Mouse (Mus musculus) megakaryocyte progenitor cell, adult 5-6 weeks (primary cell): Measurements from ENCODE around the gene Cnmd. TPM values are rescaled to one million over a fixed set of nuclear protein-coding genes. Genes with fewer than 3 reads are reported as not detected.

ENCODE experiments used
- ATAC-seq: replicated peaks from 2 replicates; pipeline ENCODE4 v1.8.0; 2016; ENCODE audit warnings: mild to moderate bottlenecking, moderate TSS enrichment, inconsistent platforms; ENCODE audit not compliant: poor library complexity
- total RNA-seq, 2 experiments: library from RNA; stranded (forward) in 1 of 2; stranded (reverse) in 1 of 2; fragments of 157-497, 149-512 nt in 1 of 2; fragments of 200-1000 nt in 1 of 2; gene quantifications; 2 replicates each; pipeline versions ENCODE4 v1.2.3 to v1.2.4; 2015 to 2017

Cnmd gene
- total RNA-seq, 2 experiments from 2014 or later, result 0.29 to 1.5 TPM

DNA sequence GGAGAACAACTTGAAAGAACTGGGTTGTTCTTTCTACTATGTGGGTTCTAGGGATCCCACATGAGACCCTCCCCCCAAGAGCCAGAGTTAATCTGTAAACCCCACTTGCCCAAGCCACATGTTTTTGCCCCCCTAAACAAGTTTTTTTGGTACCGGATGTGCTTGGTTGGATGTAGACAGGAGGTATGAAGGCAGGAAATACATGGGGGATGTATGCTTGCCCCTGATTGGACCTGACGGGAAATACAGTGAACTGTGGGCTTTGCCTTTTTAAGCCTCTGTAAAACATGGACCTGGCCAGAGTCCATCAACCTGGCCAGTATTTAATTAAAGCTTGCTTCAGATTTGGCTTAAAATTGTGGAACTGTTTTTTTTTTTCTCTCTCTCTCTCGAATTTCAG lies 12.3 kb downstream of the Cnmd start:
- ATAC-seq, result no peak

GRCm38 (mm10) chr14:79645378-79645777 lies 16.6 kb downstream of the Cnmd start:
- ATAC-seq, result no peak

- no peak for ATAC-seq
Measured at GRCm38 (mm10) chr14:79642063-79642462, 19.9 kb downstream of the Cnmd start.

DNA sequence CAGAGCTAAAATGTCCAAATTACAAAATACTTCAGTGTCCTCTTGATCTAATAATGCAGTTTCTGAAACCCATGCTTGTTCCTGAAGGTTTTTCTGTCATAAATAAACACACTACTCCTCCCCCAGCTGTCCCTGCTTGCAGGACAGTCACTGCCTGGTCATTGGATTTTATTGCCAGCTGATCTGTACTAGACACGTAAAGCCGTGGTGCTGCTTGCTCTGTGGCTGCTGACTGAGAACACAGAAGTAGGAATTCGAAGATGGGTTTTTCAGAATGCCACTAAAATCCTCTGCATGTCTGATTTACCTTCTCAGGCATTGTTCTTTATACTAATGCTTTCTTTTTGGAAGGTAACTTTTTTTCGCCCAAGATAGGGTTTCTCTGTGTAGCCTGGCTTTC lies 25.2 kb downstream of the Cnmd start:
- no peak for ATAC-seq

DNA sequence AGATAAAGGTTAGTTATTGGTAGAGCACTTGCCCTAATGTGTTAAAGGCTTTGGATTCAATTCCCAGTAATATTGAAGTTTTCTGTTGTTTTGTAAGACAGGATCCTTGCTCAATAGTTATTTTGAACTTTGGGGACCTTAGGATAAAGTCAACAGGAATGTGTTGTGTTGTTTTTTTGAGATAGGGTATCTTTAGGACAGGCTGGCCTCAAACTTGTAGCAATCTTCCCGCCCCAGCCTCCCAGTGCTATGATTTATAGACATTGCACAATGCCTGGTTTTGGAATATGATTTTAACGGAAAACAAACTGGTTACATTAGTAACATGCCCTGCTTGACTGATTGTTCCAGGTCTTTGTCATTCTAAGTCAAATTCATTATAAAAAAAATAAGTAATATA lies 28.8 kb downstream of the Cnmd start:
- ATAC-seq, result no peak

DNA sequence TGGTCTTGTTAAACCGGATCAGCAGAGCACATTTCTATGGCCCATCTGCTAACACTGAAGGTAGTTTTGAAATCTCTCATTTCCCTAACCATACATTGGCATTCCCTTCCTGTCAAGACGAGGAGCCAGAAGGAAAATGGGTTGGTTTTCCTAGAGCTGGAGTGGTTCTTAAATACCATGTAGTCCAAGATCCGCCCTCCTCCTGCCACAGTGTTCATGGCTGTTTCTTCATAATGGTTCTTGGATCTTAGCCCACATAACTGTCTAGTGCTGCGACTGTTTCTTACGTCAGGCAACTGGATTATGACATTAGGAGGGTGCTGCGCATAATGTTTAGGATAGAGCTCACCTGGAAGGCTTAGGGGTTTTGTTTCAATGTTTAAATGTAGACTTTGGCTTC lies 29.6 kb downstream of the Cnmd start:
- ATAC-seq, result 0 out of 2 replicates have a peak, but pooled peaks have one; percentile 31

- peak; percentile 46 for ATAC-seq
Measured at GRCm38 (mm10) chr14:79621143-79621542, 40.8 kb downstream of the Cnmd start.

DNA sequence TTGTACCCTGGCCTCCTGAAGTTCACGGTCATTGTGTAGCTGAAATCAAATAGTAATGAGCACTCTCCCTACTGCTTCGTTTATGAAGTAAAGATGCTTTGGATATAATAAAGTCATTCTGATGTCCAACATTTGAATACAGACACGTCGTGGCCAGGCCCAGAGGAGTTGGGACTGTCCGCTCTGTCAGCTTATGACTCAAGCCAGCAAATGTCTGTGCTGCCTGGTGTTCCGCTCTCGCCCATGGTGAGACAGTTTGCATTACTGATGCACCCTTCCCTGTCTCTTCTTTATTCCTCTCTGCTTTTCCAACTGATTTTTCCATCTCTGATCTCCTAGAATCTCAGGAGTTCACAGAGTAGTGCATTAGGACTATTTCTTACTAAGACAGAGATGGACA lies 42.2 kb downstream of the Cnmd start:
- no peak for ATAC-seq

DNA sequence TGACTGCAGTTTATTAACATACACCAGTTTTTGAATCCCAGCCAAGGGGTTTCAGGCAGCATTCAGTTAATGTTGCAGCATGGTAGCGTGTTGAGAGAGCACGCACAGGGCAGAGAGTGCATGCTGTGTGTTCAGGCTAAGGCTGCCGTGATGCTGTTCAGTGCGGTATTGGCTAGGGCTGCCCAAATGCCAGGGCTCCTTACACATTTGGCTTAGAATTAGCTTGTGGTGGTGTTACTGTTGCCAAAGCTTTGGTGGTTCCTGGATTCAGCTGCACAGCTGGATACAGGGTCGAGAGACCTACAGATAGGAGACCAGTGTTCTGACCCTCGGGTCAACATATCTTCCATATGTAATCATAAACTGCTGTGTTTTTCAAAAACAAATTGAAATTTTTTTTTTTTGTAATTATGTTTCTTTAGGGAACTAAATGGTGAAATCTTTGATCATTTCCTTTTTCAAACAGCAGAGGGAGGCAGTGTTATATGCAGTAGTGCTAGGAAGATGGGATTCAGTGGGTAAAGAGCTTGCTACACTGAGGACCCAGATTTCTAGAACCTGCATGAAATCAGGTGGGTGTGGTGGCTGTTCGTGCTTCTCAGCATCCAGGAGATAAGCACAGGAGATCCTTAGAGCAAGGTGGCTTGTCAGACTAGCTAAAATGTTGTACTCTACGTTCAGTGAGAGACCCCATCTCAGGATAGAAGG lies 44.7 kb downstream of the Cnmd start:
- peak; percentile 54; the same call in 1 of the 2 replicates for ATAC-seq

DNA sequence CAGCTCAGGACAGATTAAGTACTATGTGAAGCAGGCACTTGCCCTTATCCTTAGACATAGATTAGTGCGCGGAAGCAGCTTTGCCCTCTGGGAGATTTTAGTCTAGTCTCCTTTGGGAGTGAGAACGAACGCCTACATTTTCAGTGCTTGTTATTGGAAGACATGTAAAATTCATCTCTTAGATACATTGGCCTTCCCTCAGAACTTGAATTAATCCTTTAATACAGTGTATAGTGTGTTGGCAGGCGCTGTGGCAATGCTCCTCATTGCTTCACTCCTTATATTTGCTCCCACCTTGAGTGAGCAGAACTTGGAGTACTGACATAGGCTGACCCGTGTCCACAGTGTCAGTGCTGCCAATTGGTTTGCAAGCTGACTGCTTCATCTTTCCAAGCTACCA lies 53.7 kb downstream of the Cnmd start:
- ATAC-seq, result no peak

- ATAC-seq, result no peak
Measured at GRCm38 (mm10) chr14:79607352-79607751, 54.6 kb downstream of the Cnmd start.

GRCm38 (mm10) chr14:79606867-79607266 lies 55.1 kb downstream of the Cnmd start:
- ATAC-seq, result no peak

GRCm38 (mm10) chr14:79606392-79606791 lies 55.6 kb downstream of the Cnmd start:
- no peak for ATAC-seq

DNA sequence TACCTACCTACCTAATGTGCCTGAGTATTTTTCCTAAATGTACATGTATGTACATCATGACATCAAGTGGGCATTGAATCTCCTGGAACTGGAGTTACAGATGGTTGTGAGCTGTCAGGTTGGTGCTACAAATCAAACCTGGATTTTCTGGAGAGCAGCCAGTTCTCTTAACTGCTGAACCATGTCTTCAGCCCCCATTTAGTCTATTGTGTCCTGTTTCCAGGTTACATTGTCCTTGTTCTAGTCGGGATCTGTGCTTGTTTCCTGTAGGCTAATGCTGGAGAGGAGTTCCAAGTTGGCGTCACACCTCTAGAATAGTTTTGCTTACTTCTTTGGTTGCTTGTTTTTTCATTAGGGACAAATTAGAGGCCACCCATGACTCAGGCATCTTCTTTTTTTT lies 56.1 kb downstream of the Cnmd start:
- no peak for ATAC-seq

- ATAC-seq, result no peak
Measured at GRCm38 (mm10) chr14:79596602-79597001, 65.4 kb downstream of the Cnmd start.

DNA sequence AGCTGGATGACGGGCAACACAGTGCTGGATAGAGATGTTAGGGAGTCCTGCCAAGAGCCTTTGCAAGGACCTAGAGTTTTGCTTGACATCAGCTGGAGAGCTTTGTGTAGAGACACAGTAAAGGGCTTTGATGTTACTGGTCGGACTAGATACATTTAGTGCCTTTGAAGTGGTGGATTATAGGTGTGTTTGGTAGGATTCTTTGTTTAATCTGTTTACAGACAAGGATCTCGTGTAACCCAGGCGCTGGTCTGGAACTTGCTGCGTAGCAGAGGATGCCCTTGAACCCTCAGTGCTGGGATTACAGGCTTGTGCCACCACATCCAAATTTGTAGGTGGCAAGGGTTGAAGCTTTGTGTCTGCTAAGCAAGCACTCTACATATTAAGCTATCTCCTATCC lies 67.9 kb downstream of the Cnmd start:
- ATAC-seq, result no peak

DNA sequence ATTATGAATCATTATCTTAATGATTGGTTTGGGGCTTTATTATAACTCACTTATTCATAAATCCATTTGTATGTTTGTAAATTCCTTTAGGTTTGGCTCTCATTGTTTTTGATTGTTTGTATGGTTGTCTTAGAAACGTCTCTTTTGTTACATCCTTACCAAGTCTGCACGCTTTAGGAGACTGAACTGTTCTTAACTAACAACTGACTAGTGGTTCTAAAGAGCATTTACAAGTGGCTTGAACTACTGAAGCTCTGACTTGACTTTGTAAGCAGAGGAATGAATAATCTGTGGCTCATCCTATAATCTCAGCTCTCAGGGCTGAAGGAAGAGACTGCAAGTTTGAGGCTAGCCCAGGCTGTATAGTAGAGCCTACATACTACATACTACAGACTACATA lies 70.4 kb downstream of the Cnmd start:
- no peak for ATAC-seq

GRCm38 (mm10) chr14:79590916-79591315 lies 71.1 kb downstream of the Cnmd start:
- no peak for ATAC-seq

- no peak for ATAC-seq
Measured at GRCm38 (mm10) chr14:79589401-79589800, 72.6 kb downstream of the Cnmd start.

- no peak for ATAC-seq
Measured at GRCm38 (mm10) chr14:79588534-79588951, 73.4 kb downstream of the Cnmd start.

GRCm38 (mm10) chr14:79587852-79588229 lies 74.1 kb downstream of the Cnmd start:
- no peak for ATAC-seq
